Mouse (Mus musculus) CH12.LX (cell line): Measurements from ENCODE around the gene Gm9913.

Experiments
- CTCF ChIP-seq, 2 experiments: IDR thresholded peaks in 1 of 2; conservative IDR thresholded peaks in 1 of 2; 2 replicates each; pipeline ENCODE4 v1.5.1; 2011 to 2012; ENCODE audit warnings: low read depth in 2 of 2, low read length in 2 of 2, improper control_type of control experiment in 1 of 2, inconsistent platforms in 1 of 2, mild to moderate bottlenecking in 1 of 2, moderate library complexity in 1 of 2
- EP300 ChIP-seq: IDR thresholded peaks from 2 replicates; pipeline ENCODE4 v1.6.1; 2011; ENCODE audit warnings: low read length, improper control_type of control experiment
- KAT2A ChIP-seq: IDR thresholded peaks from 2 replicates; pipeline ENCODE4 v1.6.1; 2012; ENCODE audit warnings: low read length, improper control_type of control experiment, inconsistent platforms; ENCODE audit not compliant: insufficient replicate concordance

GRCm38 (mm10) chr2:125510752-125511151 is 5.9 kb downstream of the Gm9913 start:
- no peak for TF ChIP-seq CTCF (conservative IDR thresholded peaks at IDR 0.05 in 1 of 2, IDR thresholded peaks at IDR 0.05 in 1 of 2; ENCODE audit: low read depth in 2 of 2, low read length in 2 of 2)
- TF ChIP-seq KAT2A, result no peak
- TF ChIP-seq EP300, result no peak
